Mouse (Mus musculus) ES-E14 (cell line): ENCODE measurements at regions not wholly inside any gene's neighbourhood (a gene's known extent, or its start where the extent isn't known, plus 50 kb on each side); places are given as distances from the start of the nearest gene placed in this dataset.

Experiments
- DNase-seq: peaks from one replicate; pipeline ENCODE4 v3.0.0-alpha.2; 2013; ENCODE audit warnings: low read depth, low spot score
- H3K27ac ChIP-seq: 2 replicates; pipeline ENCODE4 v1.5.1; 2012; ENCODE audit warnings: low read depth, mild to moderate bottlenecking, low read length, moderate library complexity, mixed read lengths; ENCODE audit not compliant: poor library complexity, insufficient read depth, severe bottlenecking
- H3K36me3 ChIP-seq: 2 replicates; pipeline ENCODE4 v1.6.1; 2012; ENCODE audit warnings: mild to moderate bottlenecking, low read length, moderate library complexity, mixed read lengths; ENCODE audit not compliant: control insufficient read depth, poor library complexity, insufficient read depth, severe bottlenecking
- H3K4me1 ChIP-seq, 2 experiments: fragments of 150-350 bp in 1 of 2; sonication (generic) in 1 of 2; 2 replicates each; pipeline ENCODE4 v1.6.1; 2012; ENCODE audit warnings: low read length in 2 of 2, mild to moderate bottlenecking in 1 of 2, mixed read lengths in 1 of 2; ENCODE audit not compliant: control insufficient read depth in 2 of 2, insufficient read depth in 2 of 2, poor library complexity in 1 of 2
- H3K4me3 ChIP-seq, 2 experiments: fragments of 150-350 bp in 1 of 2; sonication (generic) in 1 of 2; 2 replicates each; pipeline ENCODE4 v1.5.1; 2012; ENCODE audit warnings: low read length in 2 of 2, low read depth in 1 of 2, mild to moderate bottlenecking in 1 of 2, mixed read lengths in 1 of 2; ENCODE audit not compliant: insufficient read depth in 1 of 2, poor library complexity in 1 of 2, severe bottlenecking in 1 of 2
- H3K9ac ChIP-seq: 2 replicates; pipeline ENCODE4 v1.6.1; 2012; ENCODE audit warnings: low read depth, mild to moderate bottlenecking, low read length, mixed read lengths; ENCODE audit not compliant: poor library complexity, insufficient read depth, severe bottlenecking
- H3K9me3 ChIP-seq: fragments of 150-350 bp; sonication (generic); 2 replicates; pipeline ENCODE4 v1.6.1; 2012; ENCODE audit warnings: low read depth, mild to moderate bottlenecking, low read length; ENCODE audit not compliant: control insufficient read depth, insufficient read depth
- CHD2 ChIP-seq: IDR thresholded peaks from 2 replicates; pipeline ENCODE4 v1.6.1; 2014; ENCODE audit warnings: mild to moderate bottlenecking, low read depth, low read length, inconsistent platforms
- HCFC1 ChIP-seq: IDR thresholded peaks from 2 replicates; pipeline ENCODE4 v1.6.1; 2012; ENCODE audit warnings: low read length, inconsistent platforms, borderline replicate concordance; ENCODE audit not compliant: insufficient read depth
- MAFK ChIP-seq: IDR thresholded peaks from 2 replicates; pipeline ENCODE4 v1.6.1; 2014; ENCODE audit warnings: mild to moderate bottlenecking, low read depth, low read length, inconsistent platforms; ENCODE audit not compliant: insufficient read depth
- ZC3H11A ChIP-seq: IDR thresholded peaks from 2 replicates; pipeline ENCODE4 v1.6.1; 2012; ENCODE audit warnings: low read depth, mild to moderate bottlenecking, inconsistent platforms, low read length, borderline replicate concordance
- ZNF384 ChIP-seq: IDR thresholded peaks from 2 replicates; pipeline ENCODE4 v1.6.1; 2012; ENCODE audit warnings: low read depth, low read length, inconsistent platforms
- in situ Hi-C, 2 experiments: fragments of 600-800 bp; cut with MboI; formaldehyde crosslinking; loops; one replicate each; pipeline ENCODE4 v1.15.1; 2025; ENCODE audit warnings: low sequenced_read_pairs in 2 of 2, inconsistent platforms in 1 of 2; ENCODE audit not compliant: unreplicated experiment in 2 of 2

GRCm38 (mm10) chr13:84434444-84434843, 212.3 kb downstream of the Tmem161b start:
- Histone ChIP-seq H3K4me1 (no peaks in the 10 kb centered on the region), H3K4me3 (no peak overlapping the region), H3K9me3 (no peaks in the 10 kb centered on the region), H3K27ac (no peak overlapping the region), H3K36me3 (no peaks in the 10 kb centered on the region), H3K9ac (no peak overlapping the region)
- in situ Hi-C loops: no loop called here
- DNase-seq: no peak
- TF ChIP-seq ZNF384: no peak
- no peak for TF ChIP-seq CHD2
- TF ChIP-seq ZC3H11A: no peak
- no peak for TF ChIP-seq HCFC1
- TF ChIP-seq MAFK: no peak

- in situ Hi-C loops: no loop called here
- DNase-seq: no peak
- no peaks in the 10 kb centered on the region for H3K9me3 ChIP-seq
- no peak overlapping the region for H3K4me3 ChIP-seq
- no peaks in the 10 kb centered on the region for H3K36me3 ChIP-seq
- no peaks in the 10 kb centered on the region for H3K4me1 ChIP-seq
- H3K9ac ChIP-seq: no peak overlapping the region
- TF ChIP-seq ZC3H11A: no peak
- TF ChIP-seq HCFC1: no peak
- no peak for TF ChIP-seq ZNF384
- H3K27ac ChIP-seq: no peak overlapping the region
Measured at GRCm38 (mm10) chr13:84437586-84438443, 215.7 kb downstream of the Tmem161b start.

GRCm38 (mm10) chr13:84438444-84438766, 216.3 kb downstream of the Tmem161b start:
- H3K36me3 ChIP-seq: no peaks in the 10 kb centered on the region
- no peaks in the 10 kb centered on the region for H3K4me1 ChIP-seq
- H3K9me3 ChIP-seq: no peaks in the 10 kb centered on the region
- H3K9ac ChIP-seq: no peak overlapping the region
- in situ Hi-C loops: no loop called here
- H3K4me3 ChIP-seq: no peak overlapping the region
- no peak for DNase-seq
- no peak overlapping the region for H3K27ac ChIP-seq
- TF ChIP-seq CHD2 (no peak), ZNF384 (no peak), MAFK (no peak), ZC3H11A (no peak), HCFC1 (no peak)

- no peaks in the 10 kb centered on the region for H3K9me3 ChIP-seq
- H3K27ac ChIP-seq: no peak overlapping the region
- no peak for DNase-seq
- no peak overlapping the region for H3K4me3 ChIP-seq
- in situ Hi-C loops: no loop called here
- TF ChIP-seq CHD2 (no peak), HCFC1 (no peak), ZNF384 (no peak), ZC3H11A (no peak), MAFK (no peak)
- no peak overlapping the region for H3K9ac ChIP-seq
- no peaks in the 10 kb centered on the region for H3K36me3 ChIP-seq
- no peaks in the 10 kb centered on the region for H3K4me1 ChIP-seq
Measured at GRCm38 (mm10) chr13:84448514-84448913, 226.4 kb downstream of the Tmem161b start.

- Histone ChIP-seq H3K36me3 (no peaks in the 10 kb centered on the region), H3K27ac (no peak overlapping the region), H3K9ac (no peak overlapping the region), H3K9me3 (no peaks in the 10 kb centered on the region), H3K4me1 (no peaks in the 10 kb centered on the region), H3K4me3 (no peak overlapping the region)
- no peak for DNase-seq
- no peak for TF ChIP-seq ZC3H11A
- TF ChIP-seq ZNF384: no peak
- TF ChIP-seq CHD2: no peak
- TF ChIP-seq MAFK: no peak
- no peak for TF ChIP-seq HCFC1
- in situ Hi-C loops: no loop called here
Measured at GRCm38 (mm10) chr13:84449001-84449551, 227.0 kb downstream of the Tmem161b start.
